Mouse (Mus musculus): Measurements from ENCODE around the gene Vmn1r115.
"Not testable (repeated sequence)": the region's sequence is repeated elsewhere in the genome, so short reads cannot be mapped to it uniquely, and the experiment has no call there.

The Vmn1r115 gene

DNA sequence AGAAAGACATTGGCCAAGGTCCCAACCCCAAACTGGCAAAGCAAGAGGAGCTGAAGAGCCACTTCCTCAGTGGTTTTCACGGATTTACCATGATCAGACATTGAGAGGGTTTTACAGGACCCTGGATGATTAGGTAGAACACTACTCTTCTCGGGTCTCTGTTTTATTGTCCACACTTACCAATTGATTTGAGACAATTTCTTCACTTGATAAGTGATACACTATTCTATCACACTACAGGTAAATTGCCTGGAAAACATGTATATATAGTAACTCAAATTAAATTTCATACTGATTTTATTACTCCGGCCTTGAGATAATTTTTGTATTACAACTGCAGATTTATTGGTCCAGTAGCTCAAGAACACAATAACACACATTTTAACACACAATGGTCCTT, at the start of gene Vmn1r115:
Gene Vmn1r115 (minus strand): TSS at position 101 of the 400 bp plus-strand sequence.
- not testable (repeated sequence) for DNase-seq

- not testable (repeated sequence) for DNase-seq
Measured at GRCm38 (mm10) chr7:20884021-20884420, 39.2 kb upstream of the Vmn1r115 start, which contains the start of gene Vmn1r117. TSS of gene Vmn1r117 (minus strand) at chr7:20884121.

GRCm38 (mm10) chr7:20871956-20872355, 27.2 kb upstream of the Vmn1r115 start, which contains the start of gene Vmn1r116:
TSS of gene Vmn1r116 (plus strand) at chr7:20872256.
- not testable (repeated sequence) for DNase-seq

GRCm38 (mm10) chr7:20812086-20812485, 32.7 kb downstream of the Vmn1r115 start, which contains the start of gene Vmn1r114:
TSS of gene Vmn1r114 (minus strand) at chr7:20812186.
- DNase-seq: not testable (repeated sequence)

Data from thymus, postnatal 25 days (tissue).